Mouse (Mus musculus) induced T-regulatory cell, adult 2 months (primary cell): Measurements from ENCODE around the gene Acot6.
"Not testable (repeated sequence)": the region's sequence is repeated elsewhere in the genome, so short reads cannot be mapped to it uniquely, and the experiment has no call there.

Experiments
- DNase-seq: peaks from one replicate; pipeline ENCODE4 v3.0.0-alpha.2; 2012; ENCODE audit warnings: low read depth

Acot6 gene

DNA sequence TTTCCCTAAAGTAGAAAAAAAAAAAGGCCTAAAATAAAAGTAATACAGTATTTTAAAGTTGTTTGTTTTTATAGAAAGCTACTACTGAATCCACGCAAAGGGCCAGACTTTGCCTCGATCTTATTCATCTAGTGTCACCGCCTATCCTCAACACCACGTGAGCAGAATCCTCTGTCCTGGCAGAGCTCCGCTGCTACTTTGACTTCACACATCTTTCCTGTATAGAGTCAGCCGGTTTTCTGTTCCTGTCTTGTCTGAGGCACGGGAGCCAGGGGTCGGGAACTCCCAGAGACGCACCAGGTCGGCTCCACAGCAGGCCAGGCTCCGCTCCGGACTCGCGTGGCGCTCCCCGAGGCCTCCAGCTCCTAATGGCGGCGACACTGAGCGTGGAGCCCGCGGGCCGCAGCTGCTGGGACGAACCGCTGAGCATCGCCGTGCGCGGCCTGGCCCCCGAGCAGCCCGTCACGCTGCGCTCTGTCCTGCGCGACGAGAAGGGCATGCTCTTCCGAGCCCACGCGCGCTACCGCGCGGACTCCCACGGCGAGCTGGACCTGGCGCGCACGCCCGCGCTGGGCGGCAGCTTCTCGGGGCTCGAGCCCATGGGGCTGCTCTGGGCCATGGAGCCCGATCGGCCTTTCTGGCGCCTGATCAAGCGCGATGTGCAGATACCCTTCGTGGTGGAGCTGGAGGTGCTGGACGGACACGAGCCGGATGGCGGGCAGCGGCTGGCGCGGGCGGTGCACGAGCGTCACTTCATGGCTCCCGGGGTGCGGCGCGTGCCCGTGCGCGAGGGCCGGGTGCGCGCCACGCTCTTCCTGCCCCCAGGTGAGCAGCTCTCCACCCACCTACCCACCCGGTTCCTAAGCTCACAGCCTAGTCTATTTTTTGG lies at the start of gene Acot6:
Acot6 (plus strand) TSS at position 51 of the 889 bp plus-strand sequence.
- DNase-seq, result peak; percentile 64

DNA sequence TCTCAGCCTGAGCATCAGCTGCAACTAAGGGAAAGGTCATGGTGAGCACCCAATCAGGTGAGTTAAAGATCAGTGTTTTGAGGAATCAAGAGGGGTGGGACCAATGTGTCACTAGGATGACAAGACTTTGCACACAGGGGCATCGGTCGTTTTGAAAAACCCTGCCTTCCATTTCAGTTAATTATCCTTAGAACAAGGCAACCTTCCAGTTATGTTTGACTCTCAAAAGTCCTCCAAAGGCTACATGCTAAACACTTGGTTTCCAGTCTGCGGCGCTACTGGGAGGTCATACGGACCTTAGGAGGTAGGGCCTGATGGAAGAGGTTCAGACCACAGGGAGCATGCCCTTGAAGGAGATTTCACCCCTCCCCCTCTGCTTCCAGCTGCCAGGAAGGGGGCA lies 49.7 kb upstream of the Acot6 start:
- DNase-seq, result not testable (repeated sequence)

DNA sequence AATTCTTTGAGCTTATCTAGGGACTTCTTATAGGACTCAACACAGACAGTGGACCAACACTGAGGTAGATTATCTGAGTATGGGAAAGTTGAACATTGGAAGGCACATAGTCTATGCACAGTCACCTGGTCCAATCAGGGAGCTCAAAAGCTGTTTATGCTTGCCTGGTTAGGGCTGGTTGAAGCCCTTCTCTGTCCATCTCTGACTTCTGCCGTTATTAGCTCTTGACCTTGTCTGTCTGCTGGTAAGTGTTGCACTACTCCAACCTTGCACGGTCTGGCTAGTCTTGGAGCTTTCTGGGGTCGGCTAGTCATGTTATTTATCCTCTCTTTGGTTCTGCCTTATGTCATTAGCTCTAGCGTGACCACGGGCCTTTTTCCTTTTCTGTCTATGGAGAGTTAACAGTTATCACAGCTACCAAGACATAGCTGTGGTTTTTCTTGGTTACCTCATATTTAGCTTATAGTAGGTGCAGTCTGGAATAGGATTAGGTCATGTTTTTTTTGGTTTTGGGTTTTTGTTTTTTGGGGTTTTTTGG lies 48.4 kb upstream of the Acot6 start, which contains the start of gene Acot3:
Acot3 (plus strand) TSS at position 208 of the 538 bp plus-strand sequence.
- DNase-seq, result no peak

DNA sequence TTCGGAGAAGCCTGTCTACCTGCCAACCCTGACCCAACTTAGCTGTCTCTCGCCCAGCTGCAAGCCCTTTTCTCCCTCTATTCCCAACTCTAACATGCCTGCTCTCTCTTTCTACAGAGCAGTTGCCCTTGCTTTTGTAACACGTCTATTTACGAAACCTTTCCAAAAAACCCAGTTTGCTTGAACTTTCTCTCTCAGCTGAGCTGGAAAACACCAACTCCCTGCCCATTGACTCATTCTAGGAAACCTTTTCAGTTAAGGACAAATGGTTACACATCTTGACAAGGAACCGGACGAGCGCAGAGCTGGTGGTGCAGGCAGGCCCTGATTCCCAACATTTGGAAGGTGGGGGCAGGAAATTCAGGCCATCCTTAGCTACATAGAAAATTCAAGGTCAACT lies 47.8 kb upstream of the Acot6 start:
- no peak for DNase-seq

GRCm38 (mm10) chr12:84053173-84053572 lies 47.3 kb upstream of the Acot6 start:
- no peak for DNase-seq

- no peak for DNase-seq
These were observed 46.6 kb upstream of the Acot6 start for GRCm38 (mm10) chr12:84053679-84054391.

GRCm38 (mm10) chr12:84060946-84061345 lies 39.5 kb upstream of the Acot6 start:
- peak; percentile 68 for DNase-seq

DNA sequence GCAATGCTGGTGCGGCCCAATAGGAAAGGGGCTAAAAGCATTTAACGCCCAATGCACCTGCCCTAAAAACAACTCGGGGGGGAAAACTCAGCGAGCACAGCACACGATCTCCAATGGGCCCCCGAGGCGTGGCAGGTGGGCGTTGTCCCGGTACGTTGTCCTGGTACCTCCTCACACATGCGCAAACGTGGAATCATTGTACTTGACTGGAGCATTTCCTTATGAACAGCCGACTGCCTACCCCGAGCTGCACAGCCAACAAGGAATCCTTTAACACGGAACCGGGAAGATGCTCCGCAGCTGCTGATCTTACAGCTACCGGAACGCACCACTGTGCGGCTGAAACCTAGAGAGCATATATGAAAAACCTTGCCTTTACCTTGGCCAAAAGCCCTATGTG lies 38.1 kb upstream of the Acot6 start:
- no peak for DNase-seq

DNA sequence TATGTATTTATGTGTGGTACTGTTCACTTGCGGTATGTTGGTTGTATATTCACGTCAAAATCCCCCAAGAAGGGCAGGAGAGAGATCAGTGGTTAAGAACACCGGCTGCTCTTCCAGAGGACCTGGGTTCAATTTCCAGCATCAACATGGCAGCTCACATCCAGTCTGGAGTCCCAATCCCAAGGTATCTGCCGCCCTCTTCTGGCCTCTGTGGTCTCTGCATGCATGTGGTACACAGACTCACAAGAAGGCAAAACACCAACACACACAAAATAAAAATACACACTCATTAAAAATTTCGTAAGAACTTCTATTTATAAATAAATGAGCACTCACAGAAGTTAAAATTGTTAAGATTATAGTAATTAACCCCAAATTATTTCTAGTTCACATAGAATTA lies 37.2 kb upstream of the Acot6 start:
- DNase-seq, result peak; percentile 34

DNA sequence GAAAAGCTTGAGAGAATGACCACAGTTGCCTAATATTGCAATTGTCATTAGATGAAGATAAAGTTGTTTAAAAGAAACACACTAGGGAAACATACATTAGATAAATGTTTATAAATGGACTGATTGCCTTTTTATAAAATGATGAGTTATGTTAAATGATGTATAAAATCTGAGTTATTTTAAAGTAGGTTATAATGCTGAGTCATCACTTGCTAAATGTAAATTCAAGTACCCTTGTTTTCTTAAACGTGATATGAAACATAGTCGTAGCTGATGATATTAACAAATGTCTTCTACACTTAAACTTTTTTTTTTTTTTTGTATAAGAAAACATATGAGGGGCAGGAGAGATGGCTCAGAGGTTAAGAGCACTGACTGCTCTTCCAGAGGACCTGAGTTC lies 36.6 kb upstream of the Acot6 start:
- no peak for DNase-seq

DNA sequence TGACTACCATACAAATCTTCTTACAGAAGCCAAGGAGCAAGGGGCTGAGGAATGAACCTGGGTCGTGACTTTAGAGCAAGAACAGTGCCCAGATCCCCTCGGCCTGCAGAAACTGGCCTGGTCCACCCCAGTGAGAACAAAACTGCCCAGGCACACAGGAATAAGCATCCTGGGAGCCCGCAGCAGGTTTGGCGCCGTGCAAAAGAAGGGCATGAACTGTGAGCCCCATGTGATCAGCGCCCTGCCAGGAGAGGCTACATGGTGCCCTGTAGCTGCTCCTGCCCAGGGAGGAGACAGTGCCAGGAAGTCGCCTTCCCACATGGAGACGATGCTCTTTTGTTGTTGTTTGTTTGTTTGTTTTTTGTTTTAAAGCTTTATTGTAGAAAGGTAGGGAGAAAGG lies 35.8 kb upstream of the Acot6 start:
- DNase-seq, result no peak

DNA sequence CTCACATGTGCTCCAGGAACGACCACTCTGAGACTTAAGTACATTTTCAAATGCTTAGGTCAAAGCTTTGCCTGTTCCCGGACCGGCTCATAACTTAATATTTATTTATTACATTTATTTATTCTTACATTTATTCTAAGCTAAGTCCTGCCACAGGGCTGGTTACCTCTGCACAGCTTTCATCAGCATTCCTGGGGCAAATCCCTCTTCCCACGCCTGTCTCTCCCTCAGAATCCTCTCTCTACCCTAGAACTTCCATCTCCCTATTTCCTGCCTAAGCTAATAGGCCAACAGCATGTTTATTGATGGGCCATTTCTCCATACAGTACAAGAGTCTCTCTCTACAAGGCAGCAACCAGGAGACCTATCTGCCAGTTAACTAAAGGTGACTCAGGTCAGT lies 32.7 kb upstream of the Acot6 start:
- DNase-seq, result no peak

- DNase-seq, result no peak
These were observed 32.2 kb upstream of the Acot6 start for GRCm38 (mm10) chr12:84068296-84068695.

GRCm38 (mm10) chr12:84068986-84069385 lies 31.5 kb upstream of the Acot6 start, which contains the start of gene Acot5:
Gene Acot5 (plus strand): TSS chr12:84069325.
- DNase-seq, result no peak

DNA sequence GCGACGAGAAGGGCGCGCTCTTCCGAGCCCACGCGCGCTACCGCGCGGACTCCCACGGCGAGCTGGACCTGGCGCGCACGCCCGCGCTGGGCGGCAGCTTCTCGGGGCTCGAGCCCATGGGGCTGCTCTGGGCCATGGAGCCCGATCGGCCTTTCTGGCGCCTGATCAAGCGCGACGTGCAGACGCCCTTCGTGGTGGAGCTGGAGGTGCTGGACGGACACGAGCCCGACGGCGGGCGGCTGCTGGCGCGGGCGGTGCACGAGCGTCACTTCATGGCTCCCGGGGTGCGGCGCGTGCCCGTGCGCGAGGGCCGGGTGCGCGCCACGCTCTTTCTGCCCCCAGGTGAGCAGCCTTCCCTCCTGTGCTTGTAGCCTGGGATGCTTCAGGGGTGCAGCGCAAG lies 30.9 kb upstream of the Acot6 start:
- not testable (repeated sequence) for DNase-seq

DNA sequence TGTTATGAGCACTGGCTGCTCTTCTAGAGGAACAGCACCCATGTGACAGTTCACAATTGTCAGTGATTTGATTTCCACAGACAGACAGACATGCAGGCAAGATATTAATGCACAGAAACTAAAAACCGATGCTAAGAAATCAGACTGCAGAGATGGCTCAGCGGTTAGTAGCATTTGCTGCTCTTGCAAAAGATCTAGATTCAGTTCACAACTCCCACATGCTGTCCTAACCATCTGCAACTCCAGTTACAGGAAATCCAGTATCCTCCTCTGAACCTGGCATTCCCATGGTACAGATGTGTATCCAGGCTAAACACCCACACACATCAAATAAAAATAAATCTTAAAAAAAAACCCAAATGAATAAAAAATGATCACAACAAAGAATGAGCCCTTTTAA lies 28.8 kb upstream of the Acot6 start:
- no peak for DNase-seq

DNA sequence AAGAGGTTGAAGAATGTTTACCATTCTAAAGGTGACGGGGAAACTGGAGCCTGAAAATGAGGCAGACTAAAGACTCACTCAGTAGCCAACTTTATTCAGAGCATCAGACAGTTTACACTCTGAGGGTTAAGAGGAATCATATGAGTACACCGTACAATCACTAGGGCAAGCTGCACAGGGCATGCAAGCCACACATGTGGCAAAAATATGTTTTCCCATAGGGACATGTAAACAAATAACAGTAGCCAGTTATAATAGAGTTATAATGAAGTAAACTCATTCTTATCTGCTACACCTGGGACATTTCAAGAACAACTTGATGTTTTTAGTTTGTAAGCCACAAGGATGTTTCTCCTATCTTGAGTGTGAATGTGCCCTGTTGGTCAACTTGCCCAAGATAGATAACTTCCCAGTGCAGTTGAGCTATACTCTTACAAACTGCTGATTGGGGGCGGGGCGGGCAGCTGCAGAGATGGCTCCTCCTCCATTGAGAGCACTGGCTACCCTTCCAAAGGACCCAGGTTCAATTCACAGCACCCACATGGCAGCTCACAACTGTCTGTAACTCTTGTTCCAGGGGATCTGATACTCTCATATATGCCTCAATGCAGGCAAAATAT lies 23.0 kb upstream of the Acot6 start:
- no peak for DNase-seq

DNA sequence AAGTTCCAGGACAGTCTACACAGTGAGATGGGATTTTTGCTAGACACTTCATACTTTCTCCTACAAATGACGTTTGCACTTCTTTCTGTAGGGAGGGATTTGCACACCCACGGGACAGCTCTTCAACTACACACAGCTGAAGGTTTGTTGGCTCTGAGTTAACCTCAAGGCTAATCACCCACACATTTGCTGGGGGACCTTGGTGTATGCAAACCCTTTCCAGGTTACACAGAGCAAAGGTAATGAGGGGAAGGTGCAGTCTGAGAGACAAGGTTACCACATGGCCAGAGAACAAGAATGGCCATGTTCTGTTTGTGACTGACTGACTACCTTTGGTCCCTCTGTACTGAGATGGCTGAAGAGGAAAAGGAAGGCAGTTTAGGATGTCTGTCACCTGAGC lies 16.6 kb upstream of the Acot6 start:
- DNase-seq, result no peak

GRCm38 (mm10) chr12:84084581-84084980 lies 15.9 kb upstream of the Acot6 start:
- no peak for DNase-seq

DNA sequence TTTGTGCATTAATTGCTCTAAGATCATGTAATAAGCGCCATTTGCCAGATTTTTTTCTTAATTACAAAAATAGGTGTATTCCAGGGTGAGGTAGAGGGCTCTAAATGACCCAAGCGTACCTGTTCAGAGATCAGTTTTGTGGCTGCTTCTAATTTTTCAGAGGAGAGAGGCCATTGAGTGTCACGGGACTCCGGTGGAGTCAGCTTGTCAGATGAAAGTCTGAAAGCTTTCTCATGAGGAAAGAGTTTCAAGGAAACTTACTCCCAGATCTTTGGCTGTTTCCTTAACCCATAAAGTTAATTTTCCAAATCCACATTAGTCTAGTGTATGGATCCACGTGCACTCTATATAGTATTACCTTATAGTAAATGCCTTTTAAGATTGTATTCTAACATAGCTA lies 5.8 kb upstream of the Acot6 start:
- DNase-seq, result not testable (repeated sequence)

- DNase-seq, result peak; percentile 25
These were observed 849 bp upstream of the Acot6 start for GRCm38 (mm10) chr12:84099605-84100004.

- no peak for DNase-seq
These were observed 383 bp upstream of the Acot6 start for GRCm38 (mm10) chr12:84100071-84100470.

DNA sequence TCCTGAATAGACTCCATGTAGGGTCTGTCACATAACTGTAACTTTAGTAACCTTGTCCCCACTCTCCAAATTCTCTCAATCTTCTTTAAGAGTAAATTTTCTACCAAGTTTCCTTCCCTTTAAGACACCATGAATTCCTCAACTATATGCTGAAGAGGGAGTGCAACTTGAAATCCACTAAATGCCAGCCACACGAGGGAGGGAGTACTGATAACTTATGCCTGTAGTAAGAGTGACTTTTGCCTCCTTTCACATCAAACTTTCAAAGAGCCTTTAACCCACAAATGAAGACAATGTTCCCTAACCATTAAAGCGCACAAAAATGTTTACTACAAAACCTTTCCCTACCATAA lies 1.0 kb downstream of the Acot6 start:
- no peak for DNase-seq
